Mouse (Mus musculus) skeletal muscle tissue, adult 2 months (tissue): Measurements from ENCODE around the gene Socs7.
A peak's percentile ranks its signal among the peaks of the same experiment; 100 is the strongest.

Experiments used
- DNase-seq: peaks from one replicate; pipeline ENCODE4 v3.0.0-alpha.2; 2012; ENCODE audit warnings: low read depth, low spot score

Socs7 gene

DNA sequence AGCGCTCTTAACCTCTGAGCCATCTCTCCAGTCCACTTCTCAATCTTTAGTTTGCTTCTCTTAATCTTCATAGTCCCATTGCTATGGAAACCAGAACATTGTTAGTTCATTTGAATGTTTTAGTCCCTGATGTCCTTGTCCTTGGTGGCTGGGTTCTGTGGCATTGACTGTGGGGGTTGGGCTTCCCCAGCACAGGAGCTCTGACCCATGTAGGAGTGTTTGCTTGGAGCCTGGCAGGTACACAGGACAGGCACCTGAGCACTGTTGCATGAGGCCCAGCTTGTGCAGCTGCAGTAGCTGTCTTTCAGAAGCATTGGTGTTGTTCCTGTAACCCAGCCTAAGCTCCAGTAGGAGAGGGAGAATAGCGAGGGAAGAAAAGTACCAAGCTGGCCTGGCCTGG is 25.5 kb downstream of the Socs7 start:
- DNase-seq: no peak

DNA sequence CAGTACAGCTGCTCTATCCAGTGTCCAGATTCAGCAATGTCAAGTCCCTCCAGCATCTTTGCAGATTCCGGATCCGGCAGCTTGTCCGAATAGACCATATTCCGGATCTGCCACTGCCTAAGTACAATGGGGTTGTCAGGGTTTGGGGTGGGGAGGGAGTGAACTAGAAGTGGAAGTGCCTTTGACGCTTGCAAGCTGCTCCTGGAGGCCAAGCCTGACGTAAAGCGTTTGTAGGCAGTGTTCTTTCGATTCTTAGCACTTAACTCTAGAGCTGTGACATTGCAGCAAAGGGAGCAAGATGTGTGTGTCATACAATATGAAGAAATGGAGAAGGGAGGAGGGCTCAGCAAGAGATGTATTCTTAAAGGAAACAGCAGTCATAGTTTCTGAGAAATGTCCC is 26.8 kb downstream of the Socs7 start:
- no peak for DNase-seq

DNA sequence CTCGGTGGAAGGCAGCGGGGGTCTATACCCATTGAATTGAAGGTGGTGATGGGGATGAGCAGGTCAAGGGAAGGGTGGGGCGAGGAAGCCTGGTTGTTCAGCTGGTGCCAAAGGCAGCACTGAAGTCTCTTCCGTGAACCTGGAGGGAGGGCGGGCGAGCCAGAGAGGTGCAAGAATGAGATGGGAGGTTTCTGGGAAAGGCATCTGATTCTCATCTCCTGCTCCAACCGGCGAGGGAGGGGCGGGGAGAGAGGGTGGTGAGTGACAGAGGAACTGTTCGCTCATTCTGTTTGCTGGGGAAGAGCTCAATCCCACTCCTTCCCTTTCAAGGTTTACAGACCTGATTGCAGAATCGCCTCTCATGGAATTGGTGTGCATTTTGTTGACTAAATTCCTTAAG is 31.3 kb downstream of the Socs7 start:
- DNase-seq: no peak

DNA sequence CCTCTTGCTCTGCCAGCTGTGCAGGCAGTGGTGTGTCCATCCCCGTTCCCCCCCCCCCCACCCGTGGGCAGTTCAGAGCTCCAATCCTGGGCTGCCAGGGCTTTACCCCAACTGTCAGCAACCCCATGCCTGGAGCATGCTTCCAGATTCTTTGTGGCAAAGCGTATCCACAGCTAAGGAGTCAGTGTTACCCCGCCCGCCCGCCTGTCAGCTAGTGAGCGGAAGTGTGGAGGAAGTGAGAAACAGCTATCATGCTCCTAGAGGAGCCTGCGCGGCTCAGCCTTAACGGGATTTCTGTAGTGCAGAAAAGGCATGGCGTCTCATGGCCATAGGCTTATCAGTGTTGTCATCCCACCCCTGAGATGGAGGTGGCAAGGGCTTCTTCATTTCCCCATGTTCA is 31.8 kb downstream of the Socs7 start:
- DNase-seq: no peak

DNA sequence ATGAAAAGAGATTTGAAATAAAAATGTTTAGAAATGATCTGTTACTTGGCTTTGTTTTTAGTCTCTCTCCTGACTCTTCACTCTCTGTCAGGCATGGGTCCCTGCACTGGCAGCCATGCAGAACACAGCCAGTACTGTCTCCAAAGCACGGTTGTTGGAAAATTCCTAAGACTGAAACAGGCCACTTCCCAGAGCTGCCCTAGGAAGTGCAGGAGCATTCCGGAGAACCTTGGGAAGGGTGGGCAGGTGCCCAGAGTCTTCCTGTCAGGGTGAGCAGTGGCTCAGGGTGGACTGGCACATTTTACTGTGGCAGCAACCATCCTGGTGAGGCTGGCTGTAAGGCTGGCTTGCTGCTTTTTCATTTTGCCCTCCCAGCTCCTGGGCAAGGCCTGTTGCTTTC is 36.2 kb downstream of the Socs7 start:
- DNase-seq: no peak

DNA sequence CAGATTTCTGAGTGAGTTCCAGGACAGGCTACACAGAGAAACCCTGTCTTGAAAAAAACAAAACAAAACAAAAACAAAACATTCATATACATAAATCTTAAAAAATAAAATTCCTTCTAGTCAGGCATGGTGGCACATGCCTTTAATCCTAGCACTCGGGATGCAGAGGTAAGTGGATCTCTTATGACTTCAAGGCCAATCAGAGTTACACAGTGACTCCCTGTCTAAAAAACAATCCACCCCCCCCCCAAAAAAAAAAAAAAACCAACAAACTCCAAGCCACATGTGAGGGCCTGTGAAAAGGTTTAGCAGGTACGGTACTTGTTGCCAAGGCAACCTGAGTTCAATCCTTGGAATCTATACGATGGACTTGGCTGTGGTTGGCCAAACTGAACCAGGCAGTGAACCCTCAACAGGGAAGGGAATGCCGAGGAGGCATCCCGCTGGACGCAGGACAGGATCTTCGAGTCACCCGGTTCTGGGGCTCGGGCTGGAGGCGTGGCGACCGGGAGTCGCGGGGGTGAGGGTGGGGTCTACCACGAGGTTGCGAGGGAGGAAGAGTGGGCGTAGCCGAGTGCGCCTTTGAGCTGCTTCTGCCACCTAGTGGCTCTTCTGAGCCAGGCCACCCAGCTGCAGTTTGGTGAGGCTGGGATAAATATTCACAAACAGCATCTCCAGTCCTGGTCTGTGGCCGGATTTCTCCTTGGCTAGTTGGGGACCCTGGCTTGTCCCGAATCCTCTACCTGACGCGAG is 37.8 kb downstream of the Socs7 start:
- DNase-seq: peak; percentile 72

DNA sequence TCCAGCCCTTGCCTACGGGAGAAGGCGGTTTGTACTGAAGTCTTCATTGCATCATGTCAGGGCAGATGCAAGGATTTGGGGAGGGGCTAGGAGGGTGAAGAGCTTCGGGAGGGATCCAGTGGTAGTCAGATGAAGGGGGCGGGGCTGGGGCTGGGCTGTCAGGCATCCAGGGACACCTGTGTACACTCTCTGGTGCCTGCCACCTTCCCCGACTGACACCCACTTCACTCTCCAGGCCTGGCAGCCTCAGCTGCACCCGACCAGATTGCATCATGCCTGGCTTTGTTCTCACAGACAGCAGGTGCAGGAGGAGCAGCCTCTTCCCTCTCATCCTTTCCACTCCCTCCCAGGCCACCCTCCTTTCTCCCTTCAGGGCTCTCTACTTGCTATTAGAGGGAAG is 38.7 kb downstream of the Socs7 start:
- DNase-seq: no peak

DNA sequence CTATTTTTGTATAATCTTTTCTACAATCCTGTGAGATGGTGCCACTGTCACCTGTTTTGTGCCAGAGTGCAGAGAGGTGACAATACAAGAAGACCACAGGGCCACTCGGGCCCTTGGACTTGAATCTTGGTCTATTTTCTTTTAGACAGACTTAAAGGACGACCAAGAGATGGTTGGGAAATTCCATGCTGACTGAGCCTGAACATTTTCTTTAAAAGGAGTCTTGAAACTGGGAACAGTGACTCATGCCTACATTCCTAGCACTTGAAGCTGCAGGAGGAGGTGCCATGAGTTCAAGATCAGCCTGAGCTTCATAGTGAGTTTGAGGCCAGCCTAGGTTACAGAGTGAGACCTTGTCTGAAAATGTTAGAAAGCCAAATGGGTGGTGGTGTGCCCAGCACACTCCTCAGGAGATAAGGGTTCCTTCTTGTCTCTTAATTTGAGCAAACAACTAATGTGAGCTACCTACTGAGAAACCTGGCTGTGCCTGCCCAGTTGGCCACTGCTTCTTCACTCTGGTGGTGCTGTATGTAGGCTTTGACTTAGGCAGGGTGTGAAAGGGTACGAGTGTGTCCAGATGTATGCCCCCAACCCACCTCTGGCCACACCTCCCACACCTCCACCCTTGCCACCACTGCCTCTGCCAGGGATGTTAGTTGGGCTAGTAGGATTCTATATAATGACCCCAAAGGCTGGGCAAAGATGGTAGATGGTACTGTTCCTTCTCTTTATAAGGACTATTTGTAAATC is 39.5 kb downstream of the Socs7 start:
- DNase-seq: no peak

DNA sequence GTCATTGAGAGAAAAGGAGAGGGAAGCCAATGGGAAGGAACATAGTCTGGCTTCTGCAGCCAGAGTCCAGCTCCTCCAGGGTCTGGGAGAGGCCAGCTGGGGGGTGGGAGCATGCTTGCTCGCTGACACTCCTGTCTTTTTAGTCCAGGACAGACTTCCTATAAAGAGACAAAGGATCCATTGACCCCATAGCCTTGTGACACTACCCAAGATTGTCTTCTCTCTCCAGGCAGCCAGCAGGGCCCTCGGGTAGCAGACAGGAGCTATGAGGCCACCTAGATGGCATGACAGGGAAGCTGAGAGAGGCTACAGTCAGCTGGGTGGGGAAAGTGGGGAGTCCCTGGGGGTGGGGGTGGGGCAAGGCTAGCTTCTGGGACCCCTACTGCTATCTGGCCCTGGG is 40.4 kb downstream of the Socs7 start:
- no peak for DNase-seq

DNA sequence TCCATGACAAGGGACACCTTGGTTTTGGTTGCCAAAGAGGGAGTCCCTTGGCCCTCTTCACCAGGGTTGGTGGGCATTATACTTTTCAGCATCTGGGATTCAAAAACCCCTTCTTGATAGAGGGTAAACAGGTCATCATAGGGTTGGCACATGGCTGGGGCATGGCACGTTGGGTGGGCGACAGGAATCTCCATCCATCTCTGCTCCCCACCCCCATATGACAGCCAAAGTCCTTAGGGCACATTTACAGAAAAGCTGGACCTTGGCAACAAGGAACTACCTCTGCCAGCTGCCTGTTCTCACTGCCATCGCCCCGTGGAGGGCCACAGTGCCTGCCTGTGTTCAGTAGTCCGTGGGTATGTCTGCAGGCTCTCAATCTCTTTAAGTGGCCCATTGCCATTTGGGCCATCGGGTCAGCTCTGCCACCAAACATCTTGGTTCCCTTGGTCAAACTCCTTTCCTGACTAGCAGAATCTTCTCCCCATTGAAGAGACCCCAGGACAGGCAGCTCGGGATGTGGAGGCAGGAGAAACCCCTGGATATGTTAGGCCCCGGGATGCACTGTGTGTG is 41.3 kb downstream of the Socs7 start:
- no peak for DNase-seq

DNA sequence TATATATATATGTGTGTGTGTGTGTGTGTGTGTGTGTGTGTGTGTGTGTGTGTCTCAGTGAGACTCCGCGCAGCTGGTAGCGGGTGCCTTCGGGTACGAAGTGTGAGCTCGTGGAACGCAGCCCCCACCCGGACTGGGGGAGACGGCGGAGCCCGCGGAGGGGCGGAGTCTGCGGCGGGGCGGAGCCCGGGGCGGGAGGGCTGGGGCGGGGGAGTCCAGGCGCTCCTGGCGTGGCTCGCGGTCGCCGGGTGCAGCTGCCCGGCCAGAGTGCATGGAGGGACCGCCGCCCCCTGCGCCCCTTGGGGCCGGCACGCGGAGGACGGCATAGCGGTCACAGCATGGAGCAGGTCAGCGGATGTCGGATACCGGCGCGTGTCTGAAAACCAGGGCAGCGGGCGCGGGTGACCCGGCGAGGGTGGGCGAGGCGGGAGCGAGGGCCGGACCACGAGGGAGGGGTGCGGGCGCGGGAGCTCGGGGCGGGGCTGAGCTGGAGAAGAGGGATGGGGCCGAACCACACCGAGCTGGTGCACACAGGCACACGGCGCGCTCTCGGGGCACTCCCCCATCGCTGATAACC is 41.9 kb downstream of the Socs7 start:
- no peak for DNase-seq

DNA sequence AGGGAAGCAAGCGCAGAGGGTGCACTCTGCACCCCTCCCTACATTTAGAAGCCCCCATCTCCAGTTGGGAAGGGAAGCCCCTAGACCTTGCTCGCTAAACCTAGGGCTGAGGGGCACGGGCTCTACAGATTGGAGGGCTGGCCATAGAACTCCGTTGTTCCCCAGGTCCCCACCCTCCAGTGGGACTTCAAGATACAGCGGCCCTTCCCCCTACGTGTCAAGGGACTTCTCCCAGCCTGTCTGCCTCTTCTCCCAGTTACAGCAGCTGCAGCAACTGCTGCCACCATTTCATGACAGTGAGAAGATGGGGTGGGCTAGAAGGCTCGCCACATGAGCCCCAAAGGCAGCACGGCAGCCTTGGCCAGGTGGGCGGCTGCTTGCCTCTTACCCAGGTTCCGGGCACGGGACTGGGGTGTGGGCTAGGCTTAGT is 42.4 kb downstream of the Socs7 start:
- no peak for DNase-seq

DNA sequence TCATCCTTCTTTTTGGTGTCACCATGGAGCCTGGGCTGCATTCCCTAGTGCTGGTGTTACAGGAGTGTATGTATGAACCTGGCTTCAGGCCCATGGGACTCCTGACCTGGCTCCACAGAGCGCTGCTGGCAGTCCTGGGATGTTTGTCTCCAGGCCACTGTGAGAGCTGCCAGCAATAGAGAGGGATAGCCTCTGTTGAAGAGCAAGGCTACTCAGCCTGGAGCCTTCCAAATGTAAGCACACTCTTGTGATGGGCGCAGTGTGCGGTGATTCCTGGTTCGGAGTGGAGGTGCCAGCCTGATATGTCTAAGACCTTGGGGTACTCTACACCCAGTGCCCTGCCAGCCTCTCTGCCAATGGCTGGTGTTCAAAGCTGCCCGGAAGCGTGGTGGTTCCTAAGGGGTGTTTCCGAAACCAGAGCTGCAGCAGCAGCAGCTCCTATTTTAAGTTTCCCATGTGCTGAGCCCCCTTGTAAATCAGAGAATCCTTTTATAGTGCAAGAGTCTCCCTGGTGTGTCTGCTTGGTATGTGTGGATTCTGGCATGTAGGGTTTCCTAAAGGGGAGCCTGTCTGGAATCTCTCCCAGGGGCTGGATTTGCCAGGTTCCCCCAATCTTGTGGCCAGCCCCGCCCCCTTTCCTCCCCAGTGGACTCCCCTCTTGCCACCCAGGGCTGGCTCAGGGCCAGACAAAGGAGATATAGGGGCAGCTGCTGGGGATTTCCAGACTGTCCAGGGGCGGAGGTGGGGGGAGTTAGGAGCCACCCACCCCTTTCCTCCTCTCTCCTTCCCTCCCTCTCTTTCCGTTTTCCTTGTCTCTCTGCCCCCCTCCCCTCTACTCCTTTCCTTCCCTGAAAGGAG is 44.0 kb downstream of the Socs7 start:
- no peak for DNase-seq

DNA sequence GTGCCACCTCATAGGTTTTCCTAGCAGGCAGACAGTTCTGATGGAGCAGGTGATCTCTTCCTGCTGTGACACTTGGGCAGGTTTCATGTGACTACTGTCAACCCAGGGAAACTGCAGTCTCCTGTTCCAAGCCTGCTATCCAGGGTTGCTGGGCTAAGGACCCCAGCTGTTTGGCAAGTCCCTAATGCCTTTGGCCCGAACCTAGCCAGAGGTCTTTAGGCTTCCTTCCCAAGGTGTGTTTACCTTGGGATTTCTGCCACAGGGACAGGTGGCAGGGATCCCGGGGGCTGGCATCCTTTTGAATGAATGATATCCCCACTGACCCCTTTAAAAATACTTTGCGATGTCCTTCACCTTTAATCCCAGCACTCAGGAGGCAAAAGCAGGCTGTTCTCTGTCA is 45.1 kb downstream of the Socs7 start:
- no peak for DNase-seq

DNA sequence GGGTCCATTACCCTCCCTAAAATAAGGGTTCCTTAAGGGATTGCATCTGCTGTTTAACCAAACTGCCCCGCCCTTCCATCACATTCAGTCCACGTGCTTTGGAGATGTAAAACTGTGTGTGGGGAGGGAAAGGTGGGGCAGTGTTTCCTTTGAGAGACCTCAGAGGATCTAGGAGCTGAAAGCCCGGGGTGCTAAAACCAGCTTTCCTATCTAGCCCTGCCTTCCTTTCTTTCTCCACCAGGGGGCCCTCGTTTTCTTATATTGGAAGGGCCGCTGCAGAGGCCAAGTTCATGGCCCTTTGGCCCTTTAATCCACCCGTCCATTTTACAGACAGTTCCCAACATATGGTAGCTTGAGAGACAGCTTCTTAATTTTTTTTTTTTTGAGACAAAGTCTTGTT is 45.8 kb downstream of the Socs7 start:
- DNase-seq: peak; percentile 76

DNA sequence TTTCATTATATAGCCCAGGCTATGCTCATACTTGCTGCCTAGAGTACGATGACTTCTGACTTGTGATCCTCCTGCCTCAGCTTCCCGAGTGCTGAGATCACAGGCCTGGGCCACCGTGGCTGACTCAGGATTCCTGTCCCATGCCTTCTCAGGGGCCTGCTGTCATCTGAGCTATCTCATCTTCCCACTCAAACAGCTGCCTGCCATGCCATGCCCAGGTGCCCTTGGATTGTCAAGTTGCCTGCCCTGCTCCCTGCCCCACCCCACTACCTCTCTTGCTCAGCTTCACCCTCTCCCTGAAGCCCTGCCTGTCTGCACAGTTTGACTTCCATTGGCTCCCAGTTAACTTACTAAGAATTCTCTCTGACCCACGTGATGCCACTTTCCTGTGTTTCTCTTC is 48.6 kb downstream of the Socs7 start:
- no peak for DNase-seq

DNA sequence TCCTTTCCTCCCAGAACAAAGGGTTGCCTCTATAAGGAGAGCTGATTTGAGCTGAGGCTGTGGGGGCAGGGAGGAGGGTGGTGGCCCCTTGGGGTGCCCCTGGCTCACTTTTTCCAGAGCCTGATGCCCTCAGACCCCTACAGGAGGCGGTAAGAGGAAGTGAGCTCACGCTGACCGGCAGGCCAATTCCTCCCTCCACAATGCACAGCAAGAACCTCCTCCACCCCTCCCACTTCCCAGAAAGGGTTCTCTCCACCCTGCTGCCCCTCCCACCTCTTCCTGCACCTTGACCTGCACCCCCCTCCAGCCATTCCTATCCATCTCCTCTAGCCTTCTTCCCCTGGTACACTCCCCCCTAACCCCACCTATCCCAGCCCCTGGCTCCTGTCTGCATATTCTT is 49.8 kb downstream of the Socs7 start:
- no peak for DNase-seq

DNA sequence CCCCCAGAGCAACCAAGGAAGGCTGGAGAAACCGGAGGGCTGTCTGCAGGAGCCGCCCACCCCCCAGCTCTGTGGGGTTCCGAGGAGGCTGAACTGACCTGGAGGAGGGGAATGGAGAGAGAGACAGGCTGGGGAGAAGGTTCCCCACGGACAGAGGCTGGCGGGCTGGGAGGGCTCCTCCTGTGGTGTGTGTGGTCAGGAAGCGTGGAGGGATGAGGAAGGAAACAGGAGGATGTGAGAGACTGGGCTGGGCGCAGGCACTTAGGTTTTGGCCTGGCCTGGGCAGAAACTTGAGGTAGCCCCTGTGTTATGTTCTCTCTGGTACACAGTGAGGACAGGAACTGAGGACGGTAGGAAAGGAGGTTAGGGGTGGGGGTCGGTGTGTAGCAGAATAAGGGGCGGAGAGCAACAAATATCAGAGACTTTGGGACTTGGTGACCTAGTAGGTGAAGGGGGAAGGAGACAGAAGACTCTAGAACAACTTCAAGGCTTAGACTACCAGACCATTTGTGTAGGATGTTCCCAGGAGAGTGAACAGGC is 50.5 kb downstream of the Socs7 start:
- DNase-seq: no peak

DNA sequence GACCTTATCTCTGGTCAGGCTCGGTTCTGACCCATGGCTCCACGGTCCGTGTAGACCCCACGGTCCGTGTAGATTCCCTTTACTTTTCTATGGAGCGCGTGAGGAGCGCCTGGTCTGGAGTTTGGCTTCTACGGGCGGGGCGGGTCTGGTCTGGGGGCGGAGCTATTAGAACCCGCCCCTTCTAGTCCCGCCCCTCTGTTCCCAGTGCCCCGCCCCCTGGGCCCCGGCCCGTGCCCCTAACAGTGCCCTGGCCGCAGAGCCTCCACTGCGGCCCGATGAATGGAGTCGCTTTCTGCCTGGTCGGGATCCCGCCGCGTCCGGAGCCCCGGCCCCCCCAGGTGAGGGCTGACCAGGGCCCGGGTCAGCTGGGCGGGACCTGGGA is 53.0 kb downstream of the Socs7 start, which contains the start of gene Arhgap23:
Gene Arhgap23 (plus strand): TSS at position 204 of the 382 bp plus-strand sequence.
- DNase-seq: peak; percentile 66

DNA sequence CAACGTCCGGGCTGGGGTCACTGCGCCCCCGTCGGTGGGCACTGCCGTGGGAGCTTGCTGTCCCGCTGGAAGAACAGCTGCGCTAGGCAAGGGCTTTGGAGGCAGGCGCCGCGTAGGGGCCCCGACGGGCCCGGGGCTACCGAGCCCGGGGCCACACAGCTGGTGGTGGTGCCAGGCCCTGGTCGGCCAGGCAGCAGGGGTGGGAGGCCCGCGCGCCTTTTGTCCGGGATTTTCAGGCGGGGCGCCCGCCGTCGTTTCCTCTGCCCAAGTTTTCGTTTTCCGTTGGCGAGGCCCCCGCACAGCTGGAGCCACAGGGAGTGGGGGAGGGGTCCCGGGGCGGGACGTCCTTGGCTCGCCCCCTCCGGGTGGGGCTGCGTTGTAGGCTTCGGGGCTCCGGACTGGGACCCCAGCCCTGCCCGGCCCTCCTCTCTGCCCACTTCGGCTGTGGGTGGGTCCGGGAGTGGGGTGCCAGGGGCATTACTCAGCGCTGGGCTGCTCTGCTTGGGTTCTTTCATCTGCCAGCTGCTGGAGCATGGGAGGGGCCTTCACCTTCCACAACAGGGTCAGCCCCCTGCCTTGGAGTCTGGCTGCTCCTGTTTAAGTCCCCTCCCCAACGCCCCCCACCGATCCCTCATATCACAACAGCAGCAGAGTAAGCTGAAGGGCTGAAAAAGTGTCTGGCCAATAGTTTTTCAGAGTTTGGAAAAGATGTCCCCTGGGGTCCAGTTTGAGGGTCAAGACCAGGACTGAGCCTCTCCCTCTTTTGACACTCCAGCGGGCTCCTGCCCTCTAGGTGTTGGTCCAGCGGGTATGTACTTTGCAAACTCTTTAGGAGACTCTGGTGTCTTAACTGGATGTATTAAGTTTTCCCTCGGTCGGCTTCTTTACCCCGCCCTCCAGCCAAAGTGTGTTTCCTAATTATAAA is 53.6 kb downstream of the Socs7 start:
- DNase-seq: no peak
